Mouse (Mus musculus) embryonic facial prominence, embryonic 11.5 days (tissue): ENCODE measurements around the gene Hbq1a. TPM values are rescaled to one million over a fixed set of nuclear protein-coding genes. Genes with fewer than 3 reads are reported as not detected.

Source experiments
- ATAC-seq: fragments of 200-750 bp; cut with Nextera tagmentation; replicated peaks from 2 replicates; pipeline ENCODE4 v1.8.0; 2017; ENCODE audit warnings: low read depth; ENCODE audit not compliant: insufficient number of reproducible peaks, low FRiP score, low TSS enrichment
- DNase-seq: peaks from one replicate; pipeline ENCODE4 v3.0.0-alpha.2; 2015; ENCODE audit warnings: low spot score
- H3K27ac ChIP-seq: fragments of 300-500 bp; sonication (generic); replicated peaks from 2 replicates; pipeline ENCODE4 v1.5.1; 2014; ENCODE audit warnings: mild to moderate bottlenecking, low read depth, low read length, control low read depth
- H3K27me3 ChIP-seq: fragments of 300-500 bp; sonication (generic); 2 replicates; pipeline ENCODE4 v1.6.1; 2014; ENCODE audit warnings: mild to moderate bottlenecking, low read length, moderate library complexity, mixed read lengths; ENCODE audit not compliant: control insufficient read depth, insufficient read depth
- H3K36me3 ChIP-seq: fragments of 300-500 bp; sonication (generic); replicated peaks from 2 replicates; pipeline ENCODE4 v1.6.1; 2014; ENCODE audit warnings: low read depth, mild to moderate bottlenecking, low read length, moderate library complexity, mixed read lengths; ENCODE audit not compliant: control insufficient read depth, insufficient read depth
- H3K4me1 ChIP-seq: fragments of 300-500 bp; sonication (generic); 2 replicates; pipeline ENCODE4 v1.6.1; 2014; ENCODE audit warnings: low read length, mixed read lengths; ENCODE audit not compliant: control insufficient read depth, insufficient read depth
- H3K4me2 ChIP-seq: fragments of 300-500 bp; sonication (generic); 2 replicates; pipeline ENCODE4 v1.6.1; 2014; ENCODE audit warnings: low read depth, mild to moderate bottlenecking, control low read depth, low read length, moderate library complexity
- H3K4me3 ChIP-seq: fragments of 300-500 bp; sonication (generic); 2 replicates; pipeline ENCODE4 v1.5.1; 2014; ENCODE audit warnings: low read depth, low read length, control low read depth
- H3K9ac ChIP-seq: fragments of 300-500 bp; sonication (generic); replicated peaks from 2 replicates; pipeline ENCODE4 v1.6.1; 2014; ENCODE audit warnings: mild to moderate bottlenecking, control low read depth, low read length
- H3K9me3 ChIP-seq: fragments of 300-500 bp; sonication (generic); replicated peaks from 2 replicates; pipeline ENCODE4 v1.6.1; 2016; ENCODE audit warnings: mild to moderate bottlenecking, low read length, inconsistent platforms, mixed read lengths; ENCODE audit not compliant: control insufficient read depth
- WGBS: fragments of 180-500 bp; shearing (Covaris S2); extraction: QIAGEN DNeasy Blood & Tissue Kit; methylation state at CpG from one replicate; pipeline ENCODE4 v1.1.7; 2014; 5-methylcytosine and 5-hydroxymethylcytosine counted together
- polyA plus RNA-seq: library from polyadenylated mRNA; unstranded; fragments of >200 nt; fragmentation: Nextera tagmentation; extraction: Ambion mirVana; gene quantifications from 2 replicates; pipeline ENCODE4 v1.2.1, GENCODE M21; 2014

Hbq1a gene
- polyA plus RNA-seq, 1 experiment from 2014 or later: 0.50 TPM

- Histone ChIP-seq H3K4me1 (no peaks in the 10 kb centered on the region), H3K9me3 (no peaks in the 10 kb centered on the region), H3K27me3 (no peaks in the 10 kb centered on the region), H3K4me3 (no peak overlapping the region), H3K27ac (no peak overlapping the region), H3K36me3 (no peaks in the 10 kb centered on the region), H3K9ac (no peak overlapping the region), H3K4me2 (peak overlapping the region; percentile 30)
- 59% methylated on average over 14 of the region's 17 CpGs for WGBS
- ATAC-seq: no peak
- DNase-seq: no peak
Observed at GRCm38 (mm10) chr11:32300279-32301267, 704 bp downstream of the Hbq1a start.

DNA sequence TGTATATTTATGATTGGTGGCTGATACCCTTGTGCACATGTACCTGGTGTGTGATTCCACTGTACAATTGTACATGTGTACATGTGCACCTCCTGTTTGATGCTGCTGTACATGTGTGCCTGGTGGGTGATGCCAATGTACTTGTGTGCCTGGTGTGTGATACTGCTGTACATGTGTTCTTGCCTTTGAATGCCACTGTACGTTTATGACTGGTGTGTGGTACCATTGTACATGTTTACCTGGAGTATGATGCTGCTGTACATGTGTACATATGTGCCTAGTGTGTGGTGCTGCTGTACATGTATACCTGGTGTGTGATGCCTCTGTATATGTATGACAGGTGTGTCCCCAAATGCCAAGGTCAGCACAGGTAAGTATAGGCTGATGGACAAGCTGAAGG is 1.6 kb downstream of the Hbq1a start:
- Histone ChIP-seq H3K9ac (no peak overlapping the region), H3K27ac (no peak overlapping the region), H3K36me3 (no peaks in the 10 kb centered on the region), H3K9me3 (no peaks in the 10 kb centered on the region), H3K4me2 (no peak overlapping the region), H3K4me1 (no peaks in the 10 kb centered on the region), H3K27me3 (no peaks in the 10 kb centered on the region), H3K4me3 (no peak overlapping the region)
- ATAC-seq (no peak), DNase-seq (no peak)
- 74% methylated on average over 1 of the region's 1 CpGs for WGBS

- Histone ChIP-seq H3K27me3 (no peaks in the 10 kb centered on the region), H3K9me3 (no peaks in the 10 kb centered on the region), H3K4me2 (no peak overlapping the region), H3K9ac (no peak overlapping the region), H3K4me3 (no peak overlapping the region), H3K4me1 (no peaks in the 10 kb centered on the region), H3K27ac (no peak overlapping the region), H3K36me3 (no peaks in the 10 kb centered on the region)
- ATAC-seq: no peak
- DNase-seq: no peak
- 48% methylated on average over 2 of the region's 2 CpGs for WGBS
Observed at GRCm38 (mm10) chr11:32302824-32303419, 3.1 kb downstream of the Hbq1a start.

- no peak overlapping the region for H3K9ac ChIP-seq
- no peaks in the 10 kb centered on the region for H3K36me3 ChIP-seq
- DNase-seq: no peak
- H3K4me2 ChIP-seq: no peak overlapping the region
- H3K27me3 ChIP-seq: no peaks in the 10 kb centered on the region
- no peaks in the 10 kb centered on the region for H3K4me1 ChIP-seq
- 94% methylated on average over 1 of the region's 1 CpGs for WGBS
- no peaks in the 10 kb centered on the region for H3K9me3 ChIP-seq
- ATAC-seq: no peak
- no peak overlapping the region for H3K4me3 ChIP-seq
- no peak overlapping the region for H3K27ac ChIP-seq
Observed at GRCm38 (mm10) chr11:32303455-32303854, 3.6 kb downstream of the Hbq1a start.

DNA sequence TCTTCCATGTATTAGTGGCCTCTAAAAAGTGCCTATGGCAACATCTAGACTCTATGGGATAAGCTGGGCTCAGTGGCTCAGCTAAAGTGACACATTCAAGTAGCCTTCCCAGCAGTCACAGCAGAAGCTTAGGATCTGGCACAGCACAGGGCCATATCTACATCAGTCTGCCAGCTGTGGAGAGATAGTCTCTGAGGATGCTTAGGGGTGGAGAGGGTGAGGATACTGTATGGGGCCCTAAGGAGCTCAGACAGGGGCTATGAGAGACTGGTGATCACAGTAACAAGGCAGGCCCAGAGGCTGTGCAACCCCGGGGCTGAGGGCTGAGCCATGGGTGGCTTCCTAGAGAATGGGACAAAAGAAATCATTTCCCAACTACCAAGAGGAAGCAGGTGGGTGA is 7.1 kb downstream of the Hbq1a start:
- no peaks in the 10 kb centered on the region for H3K27me3 ChIP-seq
- no peak overlapping the region for H3K4me2 ChIP-seq
- no peak overlapping the region for H3K4me3 ChIP-seq
- no peak overlapping the region for H3K9ac ChIP-seq
- DNase-seq: no peak
- H3K36me3 ChIP-seq: no peaks in the 10 kb centered on the region
- H3K9me3 ChIP-seq: no peaks in the 10 kb centered on the region
- WGBS: 76% methylated on average over 1 of the region's 1 CpGs
- no peak for ATAC-seq
- no peaks in the 10 kb centered on the region for H3K4me1 ChIP-seq
- no peak overlapping the region for H3K27ac ChIP-seq

DNA sequence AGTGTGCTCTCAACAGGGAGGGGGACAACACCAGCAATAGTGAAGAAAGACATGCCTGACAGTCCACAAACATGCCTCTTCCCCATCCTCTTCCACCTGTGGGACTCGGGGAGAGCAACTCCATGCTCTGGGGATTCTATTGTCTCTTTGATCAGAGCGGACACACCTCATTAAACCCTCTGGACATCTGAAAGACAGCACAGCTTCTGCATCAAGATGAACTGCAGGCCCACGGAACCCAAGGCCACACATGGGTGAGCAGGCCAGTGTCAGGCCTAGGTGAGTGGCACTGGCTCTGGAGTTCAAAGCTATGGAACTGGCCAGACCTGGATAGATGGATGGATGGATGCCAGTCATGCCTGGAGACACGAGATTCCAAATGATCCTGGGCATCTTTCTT is 9.6 kb downstream of the Hbq1a start:
- no peak overlapping the region for H3K4me2 ChIP-seq
- no peaks in the 10 kb centered on the region for H3K27me3 ChIP-seq
- no peak overlapping the region for H3K4me3 ChIP-seq
- H3K4me1 ChIP-seq: no peaks in the 10 kb centered on the region
- no peaks in the 10 kb centered on the region for H3K36me3 ChIP-seq
- WGBS: 60% methylated on average over 4 of the region's 4 CpGs
- no peak overlapping the region for H3K27ac ChIP-seq
- H3K9ac ChIP-seq: no peak overlapping the region
- no peaks in the 10 kb centered on the region for H3K9me3 ChIP-seq
- DNase-seq (no peak), ATAC-seq (no peak)

- no peak for ATAC-seq
- 73% methylated on average over 3 of the region's 3 CpGs for WGBS
Observed at GRCm38 (mm10) chr11:32309928-32310327, 10.1 kb downstream of the Hbq1a start.

GRCm38 (mm10) chr11:32316009-32316408 is 16.1 kb downstream of the Hbq1a start:
- H3K9ac ChIP-seq: no peak overlapping the region
- H3K4me2 ChIP-seq: no peak overlapping the region
- H3K4me1 ChIP-seq: no peaks in the 10 kb centered on the region
- WGBS: 78% methylated on average over 3 of the region's 3 CpGs
- no peak overlapping the region for H3K27ac ChIP-seq
- H3K9me3 ChIP-seq: no peaks in the 10 kb centered on the region
- no peaks in the 10 kb centered on the region for H3K36me3 ChIP-seq
- H3K27me3 ChIP-seq: no peaks in the 10 kb centered on the region
- ATAC-seq (no peak), DNase-seq (no peak)
- no peak overlapping the region for H3K4me3 ChIP-seq

More at GRCm38 (mm10) chr11:32309928-32310327, 10.1 kb downstream of the Hbq1a start:
- H3K9me3 ChIP-seq: no peaks in the 10 kb centered on the region
- no peak overlapping the region for H3K27ac ChIP-seq
- H3K4me1 ChIP-seq: no peaks in the 10 kb centered on the region
- DNase-seq: no peak
- no peak overlapping the region for H3K4me2 ChIP-seq
- H3K27me3 ChIP-seq: no peaks in the 10 kb centered on the region
- H3K36me3 ChIP-seq: no peaks in the 10 kb centered on the region
- no peak overlapping the region for H3K4me3 ChIP-seq
- H3K9ac ChIP-seq: no peak overlapping the region
